Mouse (Mus musculus) small intestine, adult 2 months (tissue): ENCODE measurements around the gene Sdhb. TPM values are rescaled to one million over a fixed set of nuclear protein-coding genes. Genes with fewer than 3 reads are reported as not detected.

Experiments used
- H3K27ac ChIP-seq: fragments of 200-500 bp; 2 replicates; pipeline ENCODE4 v1.5.1; 2012; ENCODE audit warnings: low read depth, low read length, control low read depth, inconsistent platforms; ENCODE audit not compliant: insufficient read depth
- H3K27me3 ChIP-seq: fragments of 200-500 bp; 2 replicates; pipeline ENCODE4 v1.6.1; 2012; ENCODE audit warnings: mild to moderate bottlenecking, moderate library complexity, low read length, inconsistent platforms; ENCODE audit not compliant: control insufficient read depth, insufficient read depth
- H3K36me3 ChIP-seq: fragments of 200-500 bp; 2 replicates; pipeline ENCODE4 v1.6.1; 2012; ENCODE audit warnings: mild to moderate bottlenecking, low read length, control low read depth, inconsistent platforms; ENCODE audit not compliant: control insufficient read depth, insufficient read depth
- H3K4me1 ChIP-seq: fragments of 200-500 bp; 2 replicates; pipeline ENCODE4 v1.6.1; 2012; ENCODE audit warnings: low read length, inconsistent platforms, mixed read lengths; ENCODE audit not compliant: control insufficient read depth, insufficient read depth, insufficient read length
- H3K4me3 ChIP-seq: fragments of 200-500 bp; 2 replicates; pipeline ENCODE4 v1.5.1; 2012; ENCODE audit warnings: low read depth, mild to moderate bottlenecking, control low read depth, inconsistent platforms, low read length, moderate library complexity
- CTCF ChIP-seq: fragments of 200-500 bp; IDR thresholded peaks from 2 replicates; pipeline ENCODE4 v1.5.1; 2012; ENCODE audit warnings: low read depth, mild to moderate bottlenecking, control low read depth, inconsistent platforms, low read length, moderate library complexity, mixed read lengths; ENCODE audit not compliant: insufficient replicate concordance, insufficient read length; ENCODE audit errors: extremely low read depth
- POLR2A ChIP-seq: fragments of 200-500 bp; IDR thresholded peaks from 2 replicates; pipeline ENCODE4 v1.6.1; 2012; ENCODE audit warnings: low read depth, mild to moderate bottlenecking, control low read depth, inconsistent platforms, low read length, moderate library complexity
- WGBS: fragments of 180-500 bp; shearing (Covaris S2); methylation state at CpG from one replicate; pipeline ENCODE4 v1.1.7; 2018; 5-methylcytosine and 5-hydroxymethylcytosine counted together
- polyA plus RNA-seq: library from polyadenylated mRNA; depleted of rRNA; stranded (reverse); fragments of >200 nt; gene quantifications from 2 replicates; pipeline ENCODE4 v1.2.3, GENCODE M21; 2012

Sdhb gene
- polyA plus RNA-seq, 1 experiment, result 515 TPM

DNA sequence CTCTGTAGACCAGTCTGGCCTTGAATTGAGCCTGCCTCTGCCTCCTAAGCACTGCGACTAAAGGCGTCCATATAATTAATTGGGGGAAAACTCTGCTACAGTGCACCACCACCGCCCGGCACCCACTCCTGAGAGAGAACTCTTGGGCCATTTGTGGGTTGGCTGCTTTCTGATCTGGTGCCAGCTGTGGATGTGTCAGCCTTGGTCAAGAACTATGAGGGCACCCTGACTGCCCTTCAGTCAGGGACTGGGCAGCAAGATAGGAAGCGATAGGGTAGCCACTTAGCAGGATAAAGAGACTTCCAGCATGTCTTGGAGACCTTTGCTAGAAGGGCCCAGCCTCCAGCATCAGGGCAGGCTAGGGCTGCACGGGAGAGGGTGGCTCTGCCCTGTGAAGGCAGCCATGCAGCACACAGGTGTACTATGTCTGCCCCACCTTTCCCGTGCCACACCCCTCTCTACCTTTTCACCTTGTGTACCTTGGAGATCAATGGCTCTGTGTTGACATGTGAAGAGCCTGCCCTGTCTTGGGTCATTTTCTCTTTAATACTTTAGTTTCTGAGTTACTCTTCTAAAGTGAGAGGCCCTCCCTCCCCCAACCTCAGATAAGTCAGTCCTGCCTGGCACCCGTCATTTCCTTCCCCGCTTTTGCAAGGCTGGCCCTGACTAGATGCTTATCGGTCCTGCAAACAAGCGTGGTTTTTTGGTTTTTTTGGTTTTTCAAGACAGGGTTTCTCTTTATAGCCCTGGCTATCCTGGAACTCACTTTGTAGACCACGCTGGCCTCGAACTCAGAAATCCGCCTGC lies 17.1 kb downstream of the Sdhb start:
- peaks cover 26% of the 10 kb centered on the region for H3K4me1 ChIP-seq
- 57% methylated on average over 14 of the region's 14 CpGs for WGBS
- H3K27ac ChIP-seq, result no peak overlapping the region
- no peaks in the 10 kb centered on the region for H3K27me3 ChIP-seq
- H3K36me3 ChIP-seq, result peaks cover 59% of the 10 kb centered on the region
- H3K4me3 ChIP-seq, result no peak overlapping the region
- TF ChIP-seq POLR2A (no peak), CTCF (no peak)

- no peaks in the 10 kb centered on the region for H3K27me3 ChIP-seq
- H3K4me3 ChIP-seq, result no peak overlapping the region
- peaks cover 25% of the 10 kb centered on the region for H3K4me1 ChIP-seq
- H3K27ac ChIP-seq, result no peak overlapping the region
- peaks cover 25% of the 10 kb centered on the region for H3K36me3 ChIP-seq
- WGBS, result 98% methylated on average over 2 of the region's 2 CpGs
- TF ChIP-seq CTCF (peak; percentile 37; the same call in 1 of the 2 replicates), POLR2A (no peak)
Measured at GRCm38 (mm10) chr4:140981605-140982004, 20.6 kb downstream of the Sdhb start.

DNA sequence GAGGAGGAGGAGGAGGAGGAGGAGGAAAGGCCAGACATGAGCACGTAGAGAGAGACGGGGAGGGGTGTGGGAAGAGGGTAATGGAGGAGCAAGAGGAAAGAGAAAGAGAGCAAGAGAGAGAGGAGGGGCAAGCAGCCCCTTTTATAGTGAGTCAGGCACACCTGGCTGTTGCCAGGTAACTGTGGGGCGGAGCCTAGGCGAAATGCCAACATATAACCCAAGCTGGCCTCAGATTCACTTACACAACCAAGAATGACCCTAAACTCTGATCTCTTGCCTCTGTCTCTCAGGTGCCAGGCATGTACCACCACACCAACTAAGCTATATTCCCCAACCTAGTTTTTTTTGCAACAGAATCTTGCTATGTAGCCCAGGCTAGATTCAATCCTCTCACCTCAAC lies 21.8 kb downstream of the Sdhb start:
- peaks cover 17% of the 10 kb centered on the region for H3K4me1 ChIP-seq
- peak overlapping the region; percentile 53 for H3K27ac ChIP-seq
- H3K27me3 ChIP-seq, result no peaks in the 10 kb centered on the region
- WGBS, result 15% methylated on average over 4 of the region's 4 CpGs
- H3K36me3 ChIP-seq, result peaks cover 15% of the 10 kb centered on the region
- H3K4me3 ChIP-seq, result no peak overlapping the region
- TF ChIP-seq CTCF (no peak), POLR2A (no peak)

GRCm38 (mm10) chr4:140983442-140983841 lies 22.4 kb downstream of the Sdhb start:
- H3K36me3 ChIP-seq, result peaks cover 14% of the 10 kb centered on the region
- H3K4me3 ChIP-seq, result no peak overlapping the region
- no peaks in the 10 kb centered on the region for H3K27me3 ChIP-seq
- TF ChIP-seq POLR2A, result no peak
- no peak for TF ChIP-seq CTCF
- 2% methylated on average over 9 of the region's 9 CpGs for WGBS
- peaks cover 14% of the 10 kb centered on the region for H3K4me1 ChIP-seq
- H3K27ac ChIP-seq, result peak overlapping the region; percentile 53; the same call in 1 of the 2 replicates

- TF ChIP-seq POLR2A (no peak), CTCF (no peak)
- H3K4me1 ChIP-seq, result peaks cover 14% of the 10 kb centered on the region
- peaks cover 4% of the 10 kb centered on the region for H3K36me3 ChIP-seq
- no peaks in the 10 kb centered on the region for H3K27me3 ChIP-seq
- WGBS, result 89% methylated on average over 6 of the region's 6 CpGs
- no peak overlapping the region for H3K27ac ChIP-seq
- no peak overlapping the region for H3K4me3 ChIP-seq
Measured at GRCm38 (mm10) chr4:140984544-140984943, 23.5 kb downstream of the Sdhb start.

DNA sequence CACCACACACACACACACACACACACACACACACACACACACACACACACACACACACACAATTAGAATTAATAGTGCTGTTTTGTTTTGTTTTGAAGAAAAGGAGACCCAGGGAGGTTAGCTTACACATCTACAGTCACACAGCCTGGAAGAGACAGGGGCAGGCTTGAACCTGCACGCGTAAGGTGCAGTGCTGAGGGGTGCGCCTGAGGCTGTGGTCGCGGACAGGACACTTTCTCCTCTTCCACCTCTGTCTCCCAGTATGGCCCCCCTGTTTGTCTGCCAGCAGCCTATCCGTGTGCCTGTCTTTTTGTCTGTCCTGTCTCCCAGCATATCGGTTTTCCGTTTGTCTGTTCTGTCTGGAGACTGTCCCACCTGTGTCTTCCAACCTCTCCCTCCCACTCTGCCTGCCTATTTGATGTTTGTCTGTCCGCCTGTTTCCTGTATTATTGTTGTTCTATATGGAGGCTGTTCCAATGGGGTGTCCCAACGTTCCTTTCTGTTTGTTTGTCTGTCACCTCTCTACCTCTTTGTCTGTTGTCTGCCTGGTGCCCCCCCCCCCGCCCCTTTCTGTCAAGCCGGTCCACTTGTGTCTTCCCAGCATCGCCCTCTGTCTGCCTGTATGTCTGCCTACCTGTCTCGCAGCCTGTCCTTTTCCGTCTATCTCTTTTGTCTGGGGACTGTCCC lies 25.2 kb downstream of the Sdhb start:
- WGBS, result 34% methylated on average over 15 of the region's 15 CpGs
- H3K36me3 ChIP-seq, result no peaks in the 10 kb centered on the region

GRCm38 (mm10) chr4:140986711-140987395 lies 25.9 kb downstream of the Sdhb start, which contains the start of gene Atp13a2:
TSS of gene Atp13a2 (plus strand) at chr4:140986873.
- WGBS, result under 1% methylated on average over 58 of the region's 58 CpGs
- H3K27me3 ChIP-seq, result no peaks in the 10 kb centered on the region
- no peaks in the 10 kb centered on the region for H3K36me3 ChIP-seq
- H3K27ac ChIP-seq, result no peak within 1 kb of the TSS
- peak within 1 kb of the TSS; percentile 80 for H3K4me3 ChIP-seq
- TF ChIP-seq POLR2A (peak; percentile 12; the same call in 1 of the 2 replicates), CTCF (peak; percentile 18; the same call in 1 of the 2 replicates)
- H3K4me1 ChIP-seq, result peaks cover 14% of the 10 kb centered on the region

More for the DNA sequence above, 25.2 kb downstream of the Sdhb start:
- Histone ChIP-seq H3K27ac (no peak overlapping the region), H3K4me1 (peaks cover 14% of the 10 kb centered on the region), H3K4me3 (peak overlapping the region; percentile 80), H3K27me3 (no peaks in the 10 kb centered on the region)
- TF ChIP-seq CTCF (no peak), POLR2A (no peak)
